Mouse (Mus musculus): ENCODE measurements around the gene Snip1.

- TF ChIP-seq CTCF (IDR thresholded peaks at IDR 0.05; ENCODE audit: low read depth, low read length) (no peak), POLR2AphosphoS5 (IDR thresholded peaks at IDR 0.05; ENCODE audit: insufficient replicate concordance, low read depth, low read length) (no peak), GATA1 (IDR thresholded peaks at IDR 0.05; ENCODE audit: borderline replicate concordance, low read length) (no peak), TAL1 (conservative IDR thresholded peaks at IDR 0.05; ENCODE audit: low read depth, low read length) (no peak), GATA2 (IDR thresholded peaks at IDR 0.05; ENCODE audit: borderline replicate concordance, low read depth, low read length) (no peak)
Measured at GRCm38 (mm10) chr4:125065517-125066307, 760 bp upstream of the Snip1 start, which contains the start of gene Dnali1.

Data from G1E (cell line).